Mouse (Mus musculus) lung, adult 2 months (tissue): Measurements from ENCODE around the gene Hoxd1.

ENCODE experiments used
- CTCF ChIP-seq: fragments of 200-500 bp; IDR thresholded peaks from 2 replicates; pipeline ENCODE4 v1.5.1; 2011; ENCODE audit warnings: mild to moderate bottlenecking, low read length, control low read depth; ENCODE audit not compliant: insufficient read depth
- POLR2A ChIP-seq: fragments of 200-500 bp; IDR thresholded peaks from 2 replicates; pipeline ENCODE4 v1.6.1; 2011; ENCODE audit warnings: low read depth, mild to moderate bottlenecking, control low read depth, low read length, borderline replicate concordance; ENCODE audit errors: extremely low read depth

- TF ChIP-seq POLR2A = no peak
- no peak for TF ChIP-seq CTCF
Measured at GRCm38 (mm10) chr2:74740311-74741091, 22.3 kb upstream of the Hoxd1 start.
